Comparison of ENCODE assay signal across 9 mouse cellular contexts in genomic region chr7:3303789-3304188, GRCm38 (mm10). TPM values are rescaled to one million over a fixed set of nuclear protein-coding genes. Genes with fewer than 3 reads are reported as not detected.
DNase-seq lines count a peak whose midpoint lies in the region; ATAC-seq lines count a peak whose summit lies in the region.
"Had no signal": no experiment of that assay in that cellular context is flagged by ENCODE, and none has a peak within 500 bp of the region (broad histone marks: within the 10 kb centered on the region; RNA-seq: fewer than 3 reads in every experiment).

No protein-coding gene starts in this region.

- no peak overlapping the region for H3K9ac ChIP-seq in limb, embryonic 15.5 days

- H3K36me3 ChIP-seq in limb, embryonic 15.5 days: peaks cover 13% of the 10 kb centered on the region

- H3K4me2 ChIP-seq in limb, embryonic 15.5 days: peak overlapping the region; percentile 58

- peaks cover 58% of the 10 kb centered on the region for H3K27me3 ChIP-seq in limb, embryonic 15.5 days

- H3K9me3 ChIP-seq in limb, embryonic 15.5 days: no peaks in the 10 kb centered on the region

- ATAC-seq in limb, embryonic 15.5 days (ENCODE audit: insufficient number of reproducible peaks, low FRiP score, low TSS enrichment, low read depth): no peak

- H3K4me3 ChIP-seq in limb, embryonic 15.5 days: peak overlapping the region; percentile 33

- H3K27ac ChIP-seq in limb, embryonic 15.5 days: no peak overlapping the region

- peak; percentile 24 for DNase-seq in embryo, embryonic 10.5 days (ENCODE audit: low spot score)
- no peak for DNase-seq in embryo, embryonic 10 days (ENCODE audit: low spot score)
- DNase-seq in right cerebral cortex, postnatal 14 days: peak; percentile 22
- no peak for DNase-seq in right cerebral cortex, postnatal 36 days (ENCODE audit: low spot score in 2 of 2)
- no peak for DNase-seq in adrenal gland, postnatal 36 days
- no peak for DNase-seq in gastrocnemius, postnatal 4 days (ENCODE audit: low spot score in 2 of 2)
- no peak for DNase-seq in gastrocnemius, adult 8-10 months (ENCODE audit: low spot score in 2 of 2)

- H3K4me1 ChIP-seq in limb, embryonic 15.5 days: peaks cover 36% of the 10 kb centered on the region

- 3% methylated on average over 12 of the region's 12 CpGs for WGBS in limb, embryonic 15.5 days

RNA-seq across cellular contexts. Expression of gene Prkcg, which starts 14.8 kb away (rescaled TPM):
- 0.12 and 0.35 TPM in 2 replicates for polyA plus RNA-seq in limb, embryonic 15.5 days (2015; fragmentation: Nextera tagmentation; extraction: Ambion mirVana)
- total RNA-seq in adrenal gland, postnatal 36 days (2021): under 1 TPM; 0.56 to 0.89 TPM
- 1 to 10 TPM; 2.5 to 4.6 TPM for total RNA-seq in gastrocnemius, postnatal 4 days (2021)
- under 1 TPM; 0.29 to 0.94 (median 0.67) TPM for total RNA-seq in gastrocnemius, adult 8-10 months (2022)

RNA-seq across cellular contexts. Expression of gene Myadm, which starts 14.9 kb away (rescaled TPM):
- 125 and 177 TPM in 2 replicates for polyA plus RNA-seq in limb, embryonic 15.5 days (2015; fragmentation: Nextera tagmentation; extraction: Ambion mirVana)
- total RNA-seq in adrenal gland, postnatal 36 days (2021): 10 to 100 TPM; 67.8 to 81.2 TPM
- 100 to 1,000 TPM; 195 to 196 TPM for total RNA-seq in gastrocnemius, postnatal 4 days (2021)
- 10 to 100 TPM; 11.7 to 19.2 (median 14.7) TPM for total RNA-seq in gastrocnemius, adult 8-10 months (2022)

RNA-seq across cellular contexts. Expression of gene Cacng7, which starts 29.0 kb away (rescaled TPM):
- polyA plus RNA-seq in limb, embryonic 15.5 days (2015; fragmentation: Nextera tagmentation; extraction: Ambion mirVana): 1.7 and 2.6 TPM in 2 replicates
- 1 to 10 TPM; 7.0 to 8.0 TPM for total RNA-seq in adrenal gland, postnatal 36 days (2021)
- total RNA-seq in gastrocnemius, postnatal 4 days (2021): 10 to 100 TPM; 18.9 to 20.5 TPM
- total RNA-seq in gastrocnemius, adult 8-10 months (2022): 10 to 100 TPM in 3 of 4 experiments, 1 to 10 TPM in 1; 8.5 to 16.4 (median 13.6) TPM

RNA-seq across cellular contexts. Expression of gene Nlrp12, which starts 54.2 kb away (rescaled TPM):
- polyA plus RNA-seq in limb, embryonic 15.5 days (2015; fragmentation: Nextera tagmentation; extraction: Ambion mirVana): 0.04 TPM in 1 of 2 replicates, not detected in the other
- under 1 TPM in 1 of 2 experiments, not detected in 1; 0.07 TPM for total RNA-seq in adrenal gland, postnatal 36 days (2021)
- total RNA-seq in gastrocnemius, postnatal 4 days (2021): not detected
- total RNA-seq in gastrocnemius, adult 8-10 months (2022): not detected
- total RNA-seq: left cerebral cortex, postnatal 36 days had no signal

Comparison
In these comparisons a context has a peak if more than half of its experiments do, and no peak if none do; other contexts are left out.
1. DNase-seq: peak in embryo, embryonic 10.5 days (single experiment) and right cerebral cortex, postnatal 14 days (single experiment); none in embryo, embryonic 10 days (single experiment), right cerebral cortex, postnatal 36 days (0 of 2), adrenal gland, postnatal 36 days (0 of 2), gastrocnemius, postnatal 4 days (0 of 2) and gastrocnemius, adult 8-10 months (0 of 2).